Mouse (Mus musculus): ENCODE results near the gene Lect2. TPM values are rescaled to one million over a fixed set of nuclear protein-coding genes. Genes with fewer than 3 reads are reported as not detected.

The Lect2 gene
- polyA plus RNA-seq, 1 experiment from 2014 or later: not detected

DNA sequence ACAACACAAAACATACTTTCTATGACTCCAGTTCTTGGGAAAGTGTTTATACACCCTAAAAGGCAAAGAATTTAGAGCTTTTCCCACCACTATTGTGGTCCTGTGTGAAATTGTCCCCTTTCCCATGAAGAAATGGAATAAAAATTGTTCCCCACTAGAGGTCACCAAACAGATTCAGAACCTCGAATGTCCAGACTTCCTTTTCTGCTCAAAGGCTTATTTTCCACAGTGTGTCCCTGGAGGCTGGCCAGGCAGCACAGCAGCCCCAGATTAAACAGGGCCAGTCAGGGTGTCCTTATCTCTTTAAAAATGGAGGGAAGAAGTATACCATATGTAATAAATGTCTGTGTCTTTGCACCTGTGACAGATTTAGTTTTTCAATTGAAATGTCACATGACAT lies 7.7 kb upstream of the Lect2 start:
- Histone ChIP-seq H3K36me3 (no peaks in the 10 kb centered on the region), H3K27ac (no peak overlapping the region), H3K4me3 (no peak overlapping the region), H3K27me3 (no peaks in the 10 kb centered on the region), H3K4me1 (peaks cover 2% of the 10 kb centered on the region; the same call in 1 of the 2 replicates), H3K9ac (no peak overlapping the region), H3K4me2 (no peak overlapping the region), H3K9me3 (no peaks in the 10 kb centered on the region)
- WGBS: 0% methylated on average over 1 of the region's 1 CpGs
- no peak for ATAC-seq (ENCODE audit: insufficient number of reproducible peaks, low FRiP score, low TSS enrichment, low read depth)

DNA sequence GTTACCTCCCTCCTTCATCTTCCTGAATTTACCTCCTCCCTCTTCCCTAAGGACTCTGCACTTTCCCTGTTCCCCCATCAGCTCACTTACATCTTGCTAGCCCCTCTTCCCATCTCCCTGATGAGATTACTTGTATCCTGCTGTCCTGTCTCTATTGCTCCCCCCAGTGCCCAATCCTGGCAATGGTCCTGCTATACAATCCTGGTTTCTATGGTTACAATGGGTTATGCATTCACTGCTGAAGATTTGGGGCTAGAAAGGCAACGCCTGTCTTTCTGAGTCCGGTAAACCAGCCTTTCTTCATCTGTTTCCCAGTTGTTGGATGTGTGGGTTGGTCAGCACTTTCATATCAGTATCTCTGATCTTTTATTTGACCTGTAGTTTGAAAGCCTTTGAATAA lies 6.1 kb upstream of the Lect2 start:
- no peak overlapping the region for H3K4me2 ChIP-seq
- no peak overlapping the region for H3K4me3 ChIP-seq
- WGBS: 12% methylated on average over 2 of the region's 2 CpGs
- no peak overlapping the region for H3K9ac ChIP-seq
- H3K9me3 ChIP-seq: no peaks in the 10 kb centered on the region
- no peak overlapping the region for H3K27ac ChIP-seq
- no peaks in the 10 kb centered on the region for H3K27me3 ChIP-seq
- no peak for ATAC-seq (ENCODE audit: insufficient number of reproducible peaks, low FRiP score, low TSS enrichment, low read depth)
- no peaks in the 10 kb centered on the region for H3K36me3 ChIP-seq
- H3K4me1 ChIP-seq: peaks cover 2% of the 10 kb centered on the region; the same call in 1 of the 2 replicates

DNA sequence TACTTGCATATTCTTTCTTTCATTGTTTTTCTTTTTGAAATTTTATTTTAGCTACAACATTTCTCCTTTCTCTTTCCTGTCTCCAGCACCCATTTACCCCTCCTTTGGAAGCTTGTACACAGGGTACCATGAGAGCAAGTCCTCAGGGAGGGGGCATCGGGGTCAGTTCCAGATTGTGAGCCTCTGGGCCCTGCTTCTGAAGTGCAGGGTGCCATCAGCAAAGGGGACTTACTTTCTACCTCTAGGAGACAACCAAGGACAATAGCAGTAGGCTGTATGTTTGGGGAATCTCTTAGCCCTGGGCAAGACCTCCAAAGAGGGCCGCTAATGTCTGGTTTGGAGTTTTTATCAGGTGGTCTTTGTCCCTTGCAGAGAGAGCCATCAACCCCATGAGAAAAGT lies 5.6 kb upstream of the Lect2 start:
- H3K4me3 ChIP-seq: no peak overlapping the region
- H3K27me3 ChIP-seq: no peaks in the 10 kb centered on the region
- no peak for ATAC-seq (ENCODE audit: insufficient number of reproducible peaks, low FRiP score, low TSS enrichment, low read depth)
- 59% methylated on average over 2 of the region's 2 CpGs for WGBS
- no peaks in the 10 kb centered on the region for H3K36me3 ChIP-seq
- H3K27ac ChIP-seq: no peak overlapping the region
- H3K9ac ChIP-seq: no peak overlapping the region
- no peaks in the 10 kb centered on the region for H3K9me3 ChIP-seq
- no peak overlapping the region for H3K4me2 ChIP-seq
- H3K4me1 ChIP-seq: peaks cover 2% of the 10 kb centered on the region; the same call in 1 of the 2 replicates

DNA sequence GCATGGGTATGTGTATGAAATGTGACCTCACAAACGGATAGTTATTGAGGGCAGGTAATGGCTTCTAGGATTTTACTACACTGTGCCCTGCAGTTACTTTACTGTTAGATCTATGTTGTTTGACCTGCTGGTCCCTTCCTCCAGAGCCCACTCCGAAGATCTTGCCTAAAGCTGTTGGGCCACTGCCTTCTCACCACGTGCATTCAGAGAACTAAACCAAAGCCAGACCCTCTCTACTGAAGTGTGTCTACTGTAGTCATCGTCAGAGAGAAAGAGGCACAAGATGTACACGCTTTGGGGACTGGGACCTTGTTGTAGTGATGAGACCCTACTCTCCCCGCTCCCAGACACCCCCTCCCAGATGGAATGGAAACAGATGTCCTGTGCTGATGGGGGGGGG lies 3.4 kb upstream of the Lect2 start:
- Histone ChIP-seq H3K4me1 (peaks cover 2% of the 10 kb centered on the region; the same call in 1 of the 2 replicates), H3K36me3 (no peaks in the 10 kb centered on the region), H3K9ac (no peak overlapping the region), H3K4me3 (no peak overlapping the region), H3K4me2 (no peak overlapping the region), H3K9me3 (no peaks in the 10 kb centered on the region), H3K27ac (no peak overlapping the region), H3K27me3 (no peaks in the 10 kb centered on the region)
- 68% methylated on average over 6 of the region's 6 CpGs for WGBS
- ATAC-seq (ENCODE audit: insufficient number of reproducible peaks, low FRiP score, low TSS enrichment, low read depth): no peak

DNA sequence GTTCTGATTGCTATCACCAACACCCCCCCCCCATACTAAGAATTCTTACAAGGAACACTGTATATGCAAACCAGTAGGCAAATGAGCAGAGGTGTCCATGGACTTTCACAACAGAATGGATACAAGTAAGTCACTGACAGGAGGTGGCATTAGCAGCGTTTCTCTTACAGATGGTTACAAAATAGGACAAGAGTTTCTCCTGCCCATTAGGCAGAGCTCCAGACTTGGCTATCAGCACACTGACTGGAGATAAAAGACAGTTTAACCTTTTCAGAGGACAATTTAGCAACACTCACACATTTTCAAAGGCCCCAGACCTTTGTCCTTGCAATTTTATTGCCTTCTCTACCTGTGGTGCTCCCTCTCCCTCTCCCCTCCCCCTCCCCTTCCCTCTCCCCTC lies 2.3 kb upstream of the Lect2 start:
- Histone ChIP-seq H3K9ac (no peak overlapping the region), H3K4me3 (no peak overlapping the region), H3K36me3 (no peaks in the 10 kb centered on the region), H3K4me1 (no peaks in the 10 kb centered on the region), H3K4me2 (no peak overlapping the region), H3K9me3 (no peaks in the 10 kb centered on the region), H3K27me3 (no peaks in the 10 kb centered on the region), H3K27ac (no peak overlapping the region)
- 23% methylated on average over 1 of the region's 1 CpGs for WGBS
- no peak for ATAC-seq (ENCODE audit: insufficient number of reproducible peaks, low FRiP score, low TSS enrichment, low read depth)

DNA sequence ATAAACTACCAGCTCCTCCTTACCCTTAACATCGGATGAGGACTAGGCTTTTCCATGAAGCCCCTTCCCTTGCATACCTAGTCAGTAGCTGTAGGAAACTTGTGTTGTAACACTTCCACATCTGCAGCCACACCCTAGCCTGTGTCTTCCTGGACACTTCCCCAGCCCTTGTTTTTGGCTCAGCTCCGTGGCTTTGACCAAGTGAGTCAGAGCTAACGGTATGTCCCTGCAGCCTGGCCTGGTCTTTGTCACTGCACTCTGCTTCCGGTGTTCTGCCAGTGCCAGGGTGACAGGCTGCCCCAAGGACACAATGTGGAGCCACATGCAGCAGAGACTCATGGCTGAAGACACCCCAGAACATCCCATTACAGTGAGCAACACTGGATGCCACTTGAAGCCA lies 1.1 kb upstream of the Lect2 start:
- H3K27me3 ChIP-seq: no peaks in the 10 kb centered on the region
- no peaks in the 10 kb centered on the region for H3K9me3 ChIP-seq
- 52% methylated on average over 4 of the region's 4 CpGs for WGBS
- no peak overlapping the region for H3K4me3 ChIP-seq
- no peak overlapping the region for H3K4me2 ChIP-seq
- no peak overlapping the region for H3K27ac ChIP-seq
- no peak overlapping the region for H3K9ac ChIP-seq
- H3K4me1 ChIP-seq: no peaks in the 10 kb centered on the region
- no peaks in the 10 kb centered on the region for H3K36me3 ChIP-seq
- ATAC-seq (ENCODE audit: insufficient number of reproducible peaks, low FRiP score, low TSS enrichment, low read depth): no peak

DNA sequence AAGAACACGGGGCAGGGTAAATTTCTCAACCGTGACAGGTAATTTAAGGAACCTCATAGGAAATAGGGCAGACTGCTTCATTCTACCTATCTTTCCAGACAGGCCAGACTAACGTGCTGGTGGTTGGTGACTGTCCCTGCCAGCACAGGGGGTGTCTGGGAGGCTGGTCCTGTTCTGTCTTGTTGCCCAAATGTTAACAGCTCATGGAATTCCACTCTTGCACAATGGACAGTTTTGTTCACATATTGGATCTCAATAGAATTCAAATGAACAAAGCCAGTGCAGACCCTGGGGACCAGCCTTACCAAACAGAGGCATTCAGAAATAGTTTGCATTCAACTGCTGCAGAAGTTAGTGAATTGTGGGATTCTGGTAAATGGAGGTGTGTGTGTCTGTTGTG lies 3.3 kb downstream of the Lect2 start:
- ATAC-seq (ENCODE audit: insufficient number of reproducible peaks, low FRiP score, low TSS enrichment, low read depth): no peak
- no peak overlapping the region for H3K27ac ChIP-seq
- no peaks in the 10 kb centered on the region for H3K9me3 ChIP-seq
- WGBS: 39% methylated on average over 3 of the region's 3 CpGs
- no peak overlapping the region for H3K9ac ChIP-seq
- H3K4me1 ChIP-seq: no peaks in the 10 kb centered on the region
- no peaks in the 10 kb centered on the region for H3K36me3 ChIP-seq
- H3K27me3 ChIP-seq: no peaks in the 10 kb centered on the region
- H3K4me2 ChIP-seq: no peak overlapping the region
- H3K4me3 ChIP-seq: no peak overlapping the region

DNA sequence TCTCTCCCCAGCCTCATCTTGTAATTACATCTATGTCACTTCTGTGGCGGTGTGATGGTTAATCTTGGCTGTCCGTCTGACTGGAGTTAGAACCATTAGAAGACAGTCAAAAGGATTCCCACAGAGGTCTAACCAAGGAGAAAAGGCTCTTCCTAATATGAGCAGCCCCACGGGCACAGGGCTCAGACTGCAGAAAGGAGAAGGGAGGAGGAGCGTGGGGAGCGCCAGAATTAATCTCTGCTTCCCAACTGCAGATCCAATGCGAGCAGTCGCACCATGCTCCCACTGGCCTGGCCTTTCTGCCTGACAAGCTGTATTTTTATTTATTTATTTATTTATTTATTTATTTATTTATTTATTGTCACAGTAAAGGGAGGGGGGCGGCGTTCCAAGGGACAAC lies 4.5 kb downstream of the Lect2 start:
- 71% methylated on average over 9 of the region's 9 CpGs for WGBS
- no peak overlapping the region for H3K9ac ChIP-seq
- no peaks in the 10 kb centered on the region for H3K36me3 ChIP-seq
- no peaks in the 10 kb centered on the region for H3K9me3 ChIP-seq
- no peak for ATAC-seq (ENCODE audit: insufficient number of reproducible peaks, low FRiP score, low TSS enrichment, low read depth)
- no peak overlapping the region for H3K4me2 ChIP-seq
- H3K4me1 ChIP-seq: no peaks in the 10 kb centered on the region
- H3K27me3 ChIP-seq: no peaks in the 10 kb centered on the region
- H3K4me3 ChIP-seq: no peak overlapping the region
- no peak overlapping the region for H3K27ac ChIP-seq

DNA sequence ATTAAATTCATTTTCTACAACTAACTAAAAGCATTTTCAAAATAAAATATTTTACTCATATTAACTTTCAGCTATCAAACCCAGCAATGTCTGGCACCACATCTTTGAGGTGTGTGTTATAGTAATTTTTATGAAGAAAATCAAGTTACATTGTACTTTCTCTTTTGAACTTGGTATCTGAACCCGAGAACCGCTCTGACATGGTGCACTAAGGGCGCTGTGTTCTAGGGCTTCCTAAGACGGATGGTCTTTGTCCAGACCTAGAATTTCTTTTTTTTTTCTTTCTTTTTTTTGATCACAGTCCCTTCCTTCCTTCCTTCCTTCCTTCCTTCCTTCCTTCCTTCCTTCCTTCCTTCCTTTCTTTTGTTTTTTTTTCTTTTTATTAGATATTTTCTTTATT lies 8.5 kb downstream of the Lect2 start:
- no peaks in the 10 kb centered on the region for H3K4me1 ChIP-seq
- ATAC-seq (ENCODE audit: insufficient number of reproducible peaks, low FRiP score, low TSS enrichment, low read depth): no peak

DNA sequence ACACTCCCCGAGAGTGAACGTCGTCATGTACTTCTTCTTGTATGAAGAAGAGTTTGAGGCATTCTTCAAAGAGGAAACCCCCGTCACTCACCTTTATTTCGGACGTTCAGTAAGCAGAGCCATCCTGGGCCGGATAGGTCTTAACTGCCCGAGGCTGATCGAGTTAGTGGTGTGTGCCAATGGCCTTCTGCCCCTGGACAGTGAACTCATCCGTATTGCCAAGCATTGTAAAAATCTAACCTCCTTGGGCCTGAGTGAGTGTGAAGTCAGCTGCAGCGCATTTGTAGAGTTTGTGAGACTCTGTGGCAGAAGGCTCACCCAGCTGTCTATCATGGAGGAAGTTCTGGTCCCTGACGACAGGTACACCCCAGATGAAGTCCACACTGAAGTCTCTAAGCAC lies 11.3 kb downstream of the Lect2 start:
- H3K36me3 ChIP-seq: no peaks in the 10 kb centered on the region
- WGBS: 82% methylated on average over 12 of the region's 12 CpGs
- H3K27ac ChIP-seq: no peak overlapping the region
- H3K4me1 ChIP-seq: no peaks in the 10 kb centered on the region
- H3K9ac ChIP-seq: no peak overlapping the region
- no peak overlapping the region for H3K4me3 ChIP-seq
- no peak overlapping the region for H3K4me2 ChIP-seq
- H3K9me3 ChIP-seq: no peaks in the 10 kb centered on the region; the same call in 1 of the 2 replicates
- no peak for ATAC-seq (ENCODE audit: insufficient number of reproducible peaks, low FRiP score, low TSS enrichment, low read depth)
- H3K27me3 ChIP-seq: no peaks in the 10 kb centered on the region

More for the DNA sequence above, 8.5 kb downstream of the Lect2 start:
- Histone ChIP-seq H3K9ac (no peak overlapping the region), H3K27me3 (no peaks in the 10 kb centered on the region), H3K9me3 (no peaks in the 10 kb centered on the region), H3K4me2 (no peak overlapping the region), H3K4me3 (no peak overlapping the region), H3K27ac (no peak overlapping the region), H3K36me3 (no peaks in the 10 kb centered on the region)
- 91% methylated on average over 4 of the region's 4 CpGs for WGBS

DNA sequence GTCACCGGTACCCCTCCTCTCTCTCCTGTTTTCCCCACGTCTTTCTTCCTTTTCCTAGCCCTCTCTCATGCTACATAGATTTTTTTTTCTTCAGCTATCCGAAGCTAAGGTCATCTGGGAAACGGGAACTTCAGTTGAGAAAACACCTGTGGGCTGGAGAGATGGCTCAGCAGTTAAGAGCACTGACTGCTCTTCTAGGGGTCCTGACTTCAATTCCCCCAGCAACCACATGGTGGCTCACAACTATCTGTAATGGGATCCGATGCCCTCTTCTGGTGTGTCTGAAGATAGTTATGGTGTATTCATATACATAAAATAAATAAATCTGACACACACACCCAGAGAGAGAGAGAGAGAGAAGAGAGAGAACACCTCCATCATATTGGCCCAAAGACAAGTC lies 12.7 kb downstream of the Lect2 start:
- Histone ChIP-seq H3K4me2 (no peak overlapping the region), H3K27ac (no peak overlapping the region), H3K36me3 (no peaks in the 10 kb centered on the region), H3K4me1 (no peaks in the 10 kb centered on the region), H3K27me3 (no peaks in the 10 kb centered on the region), H3K9me3 (no peaks in the 10 kb centered on the region; the same call in 1 of the 2 replicates), H3K4me3 (no peak overlapping the region), H3K9ac (no peak overlapping the region)
- 68% methylated on average over 5 of the region's 5 CpGs for WGBS
- ATAC-seq (ENCODE audit: insufficient number of reproducible peaks, low FRiP score, low TSS enrichment, low read depth): no peak

DNA sequence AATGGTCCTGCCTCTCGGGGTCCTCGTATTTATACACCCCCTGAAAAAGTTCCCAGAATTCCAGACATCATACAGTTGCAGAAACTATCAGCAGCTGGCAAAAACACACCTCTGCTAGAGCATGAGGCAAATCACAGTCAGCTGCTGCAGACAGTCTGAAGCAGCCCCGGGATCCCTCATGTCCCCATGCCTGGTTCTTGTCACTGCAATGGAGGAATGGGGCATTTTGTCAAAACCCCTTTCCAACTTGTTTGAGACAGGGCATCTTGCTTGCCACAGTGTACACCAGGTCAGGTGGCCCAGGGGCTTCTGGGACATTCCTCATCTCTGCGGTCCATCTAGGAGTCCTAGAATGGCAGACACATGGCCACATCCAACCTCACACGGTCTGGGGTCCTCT lies 13.4 kb downstream of the Lect2 start:
- no peak for ATAC-seq (ENCODE audit: insufficient number of reproducible peaks, low FRiP score, low TSS enrichment, low read depth)
- Histone ChIP-seq H3K27me3 (no peaks in the 10 kb centered on the region), H3K27ac (no peak overlapping the region), H3K9me3 (no peaks in the 10 kb centered on the region; the same call in 1 of the 2 replicates), H3K9ac (no peak overlapping the region), H3K4me1 (no peaks in the 10 kb centered on the region), H3K36me3 (no peaks in the 10 kb centered on the region), H3K4me2 (no peak overlapping the region), H3K4me3 (no peak overlapping the region)
- 82% methylated on average over 5 of the region's 5 CpGs for WGBS

DNA sequence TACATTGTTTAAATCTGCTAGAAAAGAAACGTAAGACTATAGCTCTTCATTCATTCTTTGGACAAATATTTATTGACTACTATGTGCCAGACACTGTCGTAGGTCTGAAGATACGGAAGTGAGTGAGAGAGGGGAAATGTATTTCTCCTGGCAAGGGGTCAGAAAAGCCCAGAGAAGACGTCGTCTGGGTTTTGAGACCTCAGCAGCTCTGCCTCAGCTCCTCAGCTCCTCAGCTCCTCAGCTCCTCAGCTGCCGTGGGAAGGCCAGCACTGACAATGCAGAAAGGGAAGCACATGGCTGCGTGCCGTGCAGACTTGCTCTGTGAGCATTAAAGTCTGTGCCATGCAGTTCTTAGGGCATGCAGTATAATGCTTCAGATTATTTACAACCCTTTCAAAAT lies 18.6 kb downstream of the Lect2 start:
- H3K4me2 ChIP-seq: no peak overlapping the region
- H3K36me3 ChIP-seq: no peaks in the 10 kb centered on the region
- 49% methylated on average over 8 of the region's 8 CpGs for WGBS
- no peak for ATAC-seq (ENCODE audit: insufficient number of reproducible peaks, low FRiP score, low TSS enrichment, low read depth)
- H3K9ac ChIP-seq: no peak overlapping the region
- H3K4me3 ChIP-seq: no peak overlapping the region
- no peaks in the 10 kb centered on the region; the same call in 1 of the 2 replicates for H3K9me3 ChIP-seq
- H3K27ac ChIP-seq: no peak overlapping the region
- H3K4me1 ChIP-seq: no peaks in the 10 kb centered on the region
- H3K27me3 ChIP-seq: no peaks in the 10 kb centered on the region

All from limb, embryonic 15.5 days (tissue).